Mouse (Mus musculus): ENCODE results near the gene Mdn1.

The Mdn1 gene

DNA sequence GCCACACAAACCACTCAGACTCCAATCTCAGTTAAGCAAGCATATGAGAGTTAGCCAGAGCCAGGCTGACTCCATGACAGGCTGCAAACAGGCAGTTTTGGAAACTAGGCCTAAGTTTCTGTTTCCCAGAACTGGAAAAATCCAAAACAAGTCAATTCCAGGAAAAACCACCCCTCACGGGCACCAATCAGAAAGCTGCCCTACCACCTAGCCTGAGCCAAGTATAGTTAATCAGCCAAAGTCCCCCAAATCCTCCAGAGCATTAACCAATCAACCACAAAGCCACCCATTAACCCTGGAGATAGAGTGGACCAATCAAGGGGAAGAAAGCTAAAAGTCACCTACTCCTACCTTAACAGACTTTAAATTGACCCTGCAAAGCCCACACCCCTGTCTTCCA lies 130.2 kb downstream of the Mdn1 start:
- DNase-seq (ENCODE audit: low spot score in 2 of 2): no peak

DNA sequence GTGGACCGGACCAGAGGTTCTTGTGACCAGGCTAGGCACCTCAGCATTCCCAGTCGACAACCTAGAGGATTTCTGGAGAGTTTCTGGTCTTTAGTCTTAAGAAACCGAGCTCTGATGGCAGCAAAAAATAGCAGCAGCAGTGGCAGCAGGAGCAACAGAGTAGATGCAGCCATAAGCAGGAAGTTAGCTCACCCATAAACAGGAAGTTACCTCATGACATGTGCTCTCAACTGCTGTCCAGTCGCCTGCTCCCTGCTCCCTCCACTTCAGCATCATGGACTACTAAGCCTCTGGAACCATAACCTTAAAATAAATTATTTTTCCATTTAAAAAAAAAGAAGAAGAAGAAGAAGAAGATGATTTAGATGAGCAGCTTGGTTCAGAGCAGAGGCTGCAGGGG lies 132.1 kb downstream of the Mdn1 start:
- no peak for DNase-seq (ENCODE audit: low spot score in 2 of 2)

DNA sequence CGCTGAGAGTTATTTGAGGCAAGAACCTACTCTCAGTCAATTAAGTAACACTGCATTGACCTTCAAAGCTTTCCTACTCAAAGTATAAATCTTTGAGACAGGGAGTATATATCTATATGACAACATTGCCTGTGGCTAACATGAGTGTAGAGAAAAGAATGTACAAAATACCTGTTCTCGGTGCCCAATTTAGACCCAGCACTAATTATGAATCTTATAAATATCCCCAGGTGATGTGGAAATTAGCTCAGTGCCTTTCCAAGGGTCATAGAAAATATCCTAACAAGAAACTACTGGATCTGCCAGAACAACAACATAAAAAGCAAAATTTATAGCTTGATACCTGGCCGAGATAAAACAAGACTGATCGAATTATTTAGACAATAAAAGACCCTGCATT lies 142.1 kb downstream of the Mdn1 start:
- DNase-seq (ENCODE audit: low spot score in 2 of 2): no peak

DNA sequence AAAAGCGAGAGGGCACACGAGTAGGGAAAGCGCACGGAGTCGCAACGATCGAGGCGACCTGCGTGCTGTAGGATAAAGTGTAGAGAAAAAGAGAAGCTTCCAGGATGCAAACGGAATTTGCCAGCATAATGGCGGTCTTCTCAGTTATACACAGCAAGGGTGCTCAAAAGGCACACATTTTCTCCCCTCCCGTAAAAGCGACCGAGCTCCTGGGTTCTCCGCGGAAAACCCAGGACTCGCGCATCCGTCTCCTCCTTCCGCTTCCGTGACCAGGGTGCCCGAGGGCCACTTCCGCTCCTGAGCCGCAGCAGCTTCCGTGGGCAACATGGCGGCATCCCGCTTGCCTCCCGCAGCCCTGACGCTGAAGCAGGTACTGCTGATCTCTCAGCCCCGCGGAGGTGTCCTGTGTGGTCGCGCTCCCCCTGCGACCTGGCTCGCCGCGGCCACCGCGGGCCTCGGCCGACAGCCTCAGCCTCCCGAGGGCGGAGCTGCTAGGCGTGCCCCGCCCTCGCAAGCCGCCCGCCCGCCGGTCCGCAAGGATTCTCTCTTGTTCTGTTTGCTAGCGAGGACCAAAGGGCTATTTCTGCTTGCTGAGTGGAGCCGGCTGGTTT lies 143.2 kb downstream of the Mdn1 start, which contains the start of gene Lyrm2:
Lyrm2 (plus strand) TSS at position 288 of the 611 bp plus-strand sequence.
- peak; percentile 73 to 90 for DNase-seq (ENCODE audit: low spot score in 2 of 2)

DNA sequence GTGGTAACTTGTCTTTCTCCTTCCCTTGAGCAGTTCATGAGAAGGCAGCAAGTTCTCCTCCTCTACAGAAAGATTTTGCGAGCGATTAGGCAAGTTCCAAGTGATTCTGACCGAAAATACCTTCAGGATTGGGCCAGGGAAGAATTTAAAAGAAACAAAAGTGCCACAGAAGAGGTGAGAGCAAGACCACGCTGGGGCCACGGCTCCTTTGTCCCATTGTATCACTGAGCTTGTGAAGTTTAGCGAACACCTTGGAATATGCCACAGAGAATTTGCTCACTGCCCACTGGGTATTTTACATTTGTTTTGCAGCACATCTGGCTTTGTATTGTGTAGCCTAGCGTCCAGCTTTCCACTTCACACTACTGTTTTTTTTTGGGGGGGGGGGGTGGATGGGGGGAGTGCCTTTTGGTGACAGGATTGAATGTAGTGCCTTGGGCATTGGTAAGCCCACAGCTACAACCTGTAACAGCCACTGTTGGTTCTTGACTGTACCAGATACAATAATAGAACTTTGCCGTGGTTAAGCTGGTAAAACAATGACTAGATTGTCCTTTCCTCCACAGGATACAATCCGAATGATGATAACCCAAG lies 143.8 kb downstream of the Mdn1 start:
- no peak for DNase-seq (ENCODE audit: low spot score in 2 of 2)

DNA sequence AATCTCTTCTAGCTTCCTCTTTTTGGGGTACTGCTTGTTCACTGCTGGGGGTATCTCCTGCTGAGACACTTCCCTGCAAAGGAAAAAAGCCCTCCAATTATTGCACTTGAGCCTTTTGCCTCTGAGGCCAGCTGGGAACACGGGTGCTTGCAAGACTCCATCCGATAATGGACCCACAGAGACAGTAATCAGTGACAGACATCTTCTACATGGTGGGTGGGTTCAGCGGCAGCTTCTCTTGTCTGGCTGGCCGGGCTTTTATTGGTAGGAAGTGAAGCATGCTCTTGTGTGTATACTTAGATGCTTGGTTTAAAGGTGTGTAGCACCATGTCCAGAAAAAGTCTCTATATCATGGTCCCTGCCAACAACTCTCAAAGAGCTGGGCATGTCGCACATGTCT lies 160.6 kb downstream of the Mdn1 start:
- no peak for DNase-seq (ENCODE audit: low spot score in 2 of 2)

DNA sequence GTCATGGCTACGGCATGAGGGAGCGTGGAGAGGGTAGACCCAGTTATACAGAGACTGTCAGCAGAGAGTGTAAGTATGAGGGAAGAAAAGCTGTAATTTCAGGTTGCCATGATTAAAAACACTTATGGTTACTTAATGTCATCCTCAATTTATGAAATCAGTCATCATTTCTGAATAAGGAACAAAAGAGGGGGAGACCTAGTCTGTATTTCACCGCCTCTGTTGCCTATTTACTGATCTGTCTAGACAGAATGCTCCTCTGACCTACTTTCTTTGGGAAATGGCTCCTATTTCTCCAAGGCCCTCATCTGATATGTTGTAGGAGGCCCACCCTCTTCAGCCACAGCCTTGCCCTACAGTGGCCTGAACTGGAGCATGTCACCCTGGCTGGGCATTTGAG lies 163.8 kb downstream of the Mdn1 start:
- DNase-seq (ENCODE audit: low spot score in 2 of 2): no peak

DNA sequence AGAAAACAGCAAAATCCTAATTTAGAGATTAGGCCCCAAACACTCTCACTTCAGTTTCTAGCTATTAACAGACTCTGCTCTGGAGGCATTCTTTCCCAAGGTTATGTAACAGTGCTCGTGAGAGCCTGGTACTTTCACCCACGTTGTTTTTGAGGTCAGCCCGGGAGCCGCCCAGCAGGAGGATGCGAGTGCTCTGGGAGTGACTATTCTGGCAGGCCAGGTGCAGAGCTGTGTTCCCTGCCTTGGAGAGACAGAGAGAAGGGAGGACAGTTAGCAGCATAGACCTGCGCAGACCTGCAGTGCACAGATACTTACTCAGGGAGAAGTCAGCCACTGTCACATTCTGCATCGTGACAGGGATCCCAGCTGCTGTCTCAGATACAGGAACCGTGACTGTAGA lies 167.3 kb downstream of the Mdn1 start:
- DNase-seq (ENCODE audit: low spot score in 2 of 2): no peak

Measured in spleen, postnatal 4 days (tissue).